Mouse (Mus musculus): ENCODE measurements around the gene Strbp.

- TF ChIP-seq CTCF (IDR thresholded peaks at IDR 0.05; ENCODE audit: low read depth, low read length) (no peak), POLR2A (IDR thresholded peaks at IDR 0.05; ENCODE audit: insufficient read depth, low read length) (no peak)
Observed at GRCm38 (mm10) chr2:37460707-37461106, 243.0 kb downstream of the Strbp start.
